Mouse (Mus musculus): ENCODE data around the gene 7420426K07Rik. TPM values are rescaled to one million over a fixed set of nuclear protein-coding genes. Genes with fewer than 3 reads are reported as not detected.

The 7420426K07Rik gene
- total and polyA plus RNA-seq, 2 experiments = not detected

DNA sequence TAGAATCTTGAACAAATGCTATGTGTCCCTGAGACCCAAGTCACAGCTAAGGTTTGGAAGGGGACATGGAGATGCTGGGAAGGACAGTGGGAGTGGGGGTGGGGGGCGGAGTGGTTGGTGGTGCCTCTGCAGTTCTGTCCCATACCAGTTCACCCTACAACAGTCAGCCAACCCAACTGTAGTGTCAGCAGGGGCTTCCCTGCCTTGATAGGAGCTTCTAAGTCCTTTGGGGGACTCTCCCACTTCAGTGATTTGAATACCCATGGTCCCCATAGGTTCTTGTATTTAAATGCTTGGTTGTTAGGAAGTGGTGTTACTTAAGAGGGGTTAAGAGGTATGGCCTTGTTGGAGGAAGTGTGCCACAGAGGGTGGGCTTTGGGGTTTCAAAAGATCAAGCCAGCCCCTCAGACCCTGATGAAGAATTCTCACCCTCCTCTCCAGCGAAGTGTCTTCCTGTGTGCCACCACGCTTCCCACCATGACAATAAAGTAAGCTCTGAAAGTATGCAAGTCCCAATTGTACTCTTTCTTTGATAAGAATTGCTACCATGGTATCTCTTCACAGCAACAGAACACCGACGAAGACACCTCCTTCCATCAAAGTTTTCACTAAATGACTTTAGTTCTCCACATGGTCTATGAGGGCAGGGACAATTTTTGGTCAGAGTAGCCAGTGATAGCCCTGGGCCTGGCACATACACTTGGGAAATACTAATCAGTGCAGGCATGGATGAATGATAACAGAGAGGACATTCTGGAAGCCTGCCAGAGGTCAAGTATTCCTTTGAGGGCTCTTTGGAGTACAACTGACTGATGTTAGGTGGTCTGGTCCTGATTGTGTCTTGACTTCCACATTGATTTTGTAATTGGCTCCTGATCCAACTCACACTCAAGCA lies 18.0 kb downstream of the 7420426K07Rik start:
- WGBS = 89% methylated on average over 5 of the region's 5 CpGs
- Histone ChIP-seq H3K27ac (replicated peaks; ENCODE audit: insufficient read depth, low read depth, low read length) (no peak overlapping the region), H3K4me1 (ENCODE audit: control insufficient read depth, insufficient read depth, low read length) (no peaks in the 10 kb centered on the region), H3K36me3 (ENCODE audit: control insufficient read depth, insufficient read depth, low read length) (no peaks in the 10 kb centered on the region), H3K4me3 (ENCODE audit: insufficient read depth, low read depth, low read length) (no peak overlapping the region), H3K27me3 (ENCODE audit: control insufficient read depth, insufficient read depth, low read length) (no peaks in the 10 kb centered on the region), H3K79me2 (ENCODE audit: control insufficient read depth, insufficient read depth, low read length) (no peaks in the 10 kb centered on the region), H3K9ac (ENCODE audit: low read depth, low read length) (no peak overlapping the region)
- TF ChIP-seq POLR2A (IDR thresholded peaks at IDR 0.05; ENCODE audit: extremely low read depth, insufficient read depth, low read length) (no peak), CTCF (IDR thresholded peaks at IDR 0.05; ENCODE audit: low read depth, low read length) (no peak)
- DNase-seq (ENCODE audit: extremely low read depth, low read depth, low spot score) = no peak

DNA sequence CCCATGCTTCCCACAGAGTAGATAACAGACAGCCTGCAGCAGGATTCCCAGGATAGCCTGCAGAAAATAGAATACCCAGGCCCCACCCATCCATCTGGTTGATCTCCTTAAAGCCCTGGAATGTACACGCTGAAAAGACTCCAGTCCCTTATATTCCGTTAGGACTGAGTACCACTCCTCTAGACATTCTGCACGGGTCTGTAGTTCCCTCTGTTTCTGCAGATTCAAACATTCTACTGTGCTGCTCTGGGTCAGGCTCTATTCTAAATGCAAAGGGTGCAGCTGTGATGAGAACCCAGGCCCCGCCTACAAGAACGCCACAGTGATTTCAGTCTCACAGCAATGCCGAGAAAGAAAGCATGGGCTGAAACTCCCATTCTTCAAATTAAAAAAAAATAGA lies 20.2 kb downstream of the 7420426K07Rik start:
- no peak for DNase-seq (ENCODE audit: extremely low read depth, low read depth, low spot score)
- H3K36me3 ChIP-seq (ENCODE audit: control insufficient read depth, insufficient read depth, low read length) = no peaks in the 10 kb centered on the region
- no peaks in the 10 kb centered on the region for H3K27me3 ChIP-seq (ENCODE audit: control insufficient read depth, insufficient read depth, low read length)
- 40% methylated on average over 6 of the region's 6 CpGs for WGBS
- no peak overlapping the region for H3K4me3 ChIP-seq (ENCODE audit: insufficient read depth, low read depth, low read length)
- TF ChIP-seq POLR2A (IDR thresholded peaks at IDR 0.05; ENCODE audit: extremely low read depth, insufficient read depth, low read length) (no peak), CTCF (IDR thresholded peaks at IDR 0.05; ENCODE audit: low read depth, low read length) (no peak)
- H3K9ac ChIP-seq (ENCODE audit: low read depth, low read length) = no peak overlapping the region
- H3K4me1 ChIP-seq (ENCODE audit: control insufficient read depth, insufficient read depth, low read length) = no peaks in the 10 kb centered on the region
- no peak overlapping the region for H3K27ac ChIP-seq (replicated peaks; ENCODE audit: insufficient read depth, low read depth, low read length)
- H3K79me2 ChIP-seq (ENCODE audit: control insufficient read depth, insufficient read depth, low read length) = no peaks in the 10 kb centered on the region

DNA sequence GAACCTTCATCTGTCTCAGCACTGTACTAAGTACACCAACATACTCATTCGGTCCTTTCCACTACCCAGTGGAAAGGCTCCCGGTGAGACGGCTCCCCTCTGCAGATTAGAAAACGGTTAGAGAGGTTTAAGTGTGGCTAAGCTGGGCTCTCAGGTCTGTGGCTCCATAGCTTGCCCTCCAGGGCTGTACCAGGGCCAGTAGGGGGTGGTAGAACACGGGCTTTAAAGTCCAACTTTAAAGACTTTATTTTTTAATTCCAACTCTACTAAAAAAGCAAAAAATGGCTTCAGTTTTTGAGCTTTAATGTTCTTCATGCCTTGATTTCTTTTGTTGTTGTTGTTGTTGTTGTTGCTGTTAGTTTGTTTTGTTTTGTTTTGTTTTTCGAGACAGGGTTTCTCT lies 21.3 kb downstream of the 7420426K07Rik start:
- Histone ChIP-seq H3K9ac (ENCODE audit: low read depth, low read length) (no peak overlapping the region), H3K4me1 (ENCODE audit: control insufficient read depth, insufficient read depth, low read length) (no peaks in the 10 kb centered on the region), H3K27me3 (ENCODE audit: control insufficient read depth, insufficient read depth, low read length) (no peaks in the 10 kb centered on the region), H3K27ac (replicated peaks; ENCODE audit: insufficient read depth, low read depth, low read length) (no peak overlapping the region), H3K79me2 (ENCODE audit: control insufficient read depth, insufficient read depth, low read length) (no peaks in the 10 kb centered on the region), H3K4me3 (ENCODE audit: insufficient read depth, low read depth, low read length) (no peak overlapping the region), H3K36me3 (ENCODE audit: control insufficient read depth, insufficient read depth, low read length) (no peaks in the 10 kb centered on the region)
- 63% methylated on average over 6 of the region's 6 CpGs for WGBS
- DNase-seq (ENCODE audit: extremely low read depth, low read depth, low spot score) = no peak
- TF ChIP-seq POLR2A (IDR thresholded peaks at IDR 0.05; ENCODE audit: extremely low read depth, insufficient read depth, low read length) (no peak), CTCF (IDR thresholded peaks at IDR 0.05; ENCODE audit: low read depth, low read length) (no peak)

DNA sequence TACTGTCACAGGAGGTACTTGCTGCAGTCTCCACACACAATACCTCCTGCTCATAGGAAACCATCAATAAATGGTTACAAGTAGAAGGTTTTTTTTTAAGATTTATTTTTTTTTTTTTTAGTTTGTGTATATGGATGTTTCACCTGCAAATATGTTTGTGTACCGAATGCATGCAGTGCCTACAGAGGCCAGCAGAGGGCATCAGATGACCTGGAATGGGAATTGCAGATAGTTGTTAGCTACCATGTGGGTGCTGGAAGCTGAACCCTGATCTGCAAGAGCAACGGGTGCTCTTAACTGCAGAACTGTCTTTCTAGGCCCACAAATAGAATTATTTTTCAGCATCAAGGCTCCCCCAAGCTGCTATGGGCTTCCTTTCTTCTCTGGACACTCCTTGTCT lies 26.6 kb downstream of the 7420426K07Rik start:
- Histone ChIP-seq H3K27ac (replicated peaks; ENCODE audit: insufficient read depth, low read depth, low read length) (no peak overlapping the region), H3K79me2 (ENCODE audit: control insufficient read depth, insufficient read depth, low read length) (no peaks in the 10 kb centered on the region), H3K4me3 (ENCODE audit: insufficient read depth, low read depth, low read length) (no peak overlapping the region), H3K27me3 (ENCODE audit: control insufficient read depth, insufficient read depth, low read length) (no peaks in the 10 kb centered on the region), H3K36me3 (ENCODE audit: control insufficient read depth, insufficient read depth, low read length) (no peaks in the 10 kb centered on the region), H3K4me1 (ENCODE audit: control insufficient read depth, insufficient read depth, low read length) (no peaks in the 10 kb centered on the region), H3K9ac (ENCODE audit: low read depth, low read length) (no peak overlapping the region)
- 93% methylated on average over 2 of the region's 2 CpGs for WGBS
- no peak for DNase-seq (ENCODE audit: extremely low read depth, low read depth, low spot score)
- TF ChIP-seq CTCF (IDR thresholded peaks at IDR 0.05; ENCODE audit: low read depth, low read length) = peak; percentile 25; the same call in 1 of the 2 replicates
- no peak for TF ChIP-seq POLR2A (IDR thresholded peaks at IDR 0.05; ENCODE audit: extremely low read depth, insufficient read depth, low read length)

DNA sequence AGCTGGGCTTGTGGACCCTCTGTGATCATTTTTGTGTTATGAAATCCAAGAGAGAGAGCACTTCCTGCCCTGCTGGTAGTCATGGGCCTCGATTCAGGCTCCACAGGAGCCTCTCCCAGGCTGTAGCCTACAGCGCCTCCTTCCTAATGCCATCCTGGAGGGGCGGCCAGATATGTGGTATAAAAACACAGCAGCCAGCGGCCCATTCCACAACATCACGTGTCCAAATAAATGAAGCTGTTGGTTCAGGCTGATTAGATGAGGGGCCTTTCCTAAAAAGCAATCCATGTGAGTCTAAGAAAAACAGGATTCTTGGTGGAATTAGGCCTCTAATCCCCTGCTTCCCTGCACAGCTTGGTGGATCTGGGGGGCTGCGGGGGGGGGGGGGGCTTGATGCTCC lies 30.0 kb downstream of the 7420426K07Rik start:
- Histone ChIP-seq H3K9ac (ENCODE audit: low read depth, low read length) (no peak overlapping the region), H3K4me1 (ENCODE audit: control insufficient read depth, insufficient read depth, low read length) (no peaks in the 10 kb centered on the region), H3K4me3 (ENCODE audit: insufficient read depth, low read depth, low read length) (no peak overlapping the region), H3K27me3 (ENCODE audit: control insufficient read depth, insufficient read depth, low read length) (no peaks in the 10 kb centered on the region), H3K79me2 (ENCODE audit: control insufficient read depth, insufficient read depth, low read length) (no peaks in the 10 kb centered on the region), H3K36me3 (ENCODE audit: control insufficient read depth, insufficient read depth, low read length) (no peaks in the 10 kb centered on the region), H3K27ac (replicated peaks; ENCODE audit: insufficient read depth, low read depth, low read length) (no peak overlapping the region)
- 54% methylated on average over 6 of the region's 6 CpGs for WGBS
- TF ChIP-seq POLR2A (IDR thresholded peaks at IDR 0.05; ENCODE audit: extremely low read depth, insufficient read depth, low read length) = no peak
- TF ChIP-seq CTCF (IDR thresholded peaks at IDR 0.05; ENCODE audit: low read depth, low read length) = no peak
- no peak for DNase-seq (ENCODE audit: extremely low read depth, low read depth, low spot score)

Measured in liver, adult 2 months (tissue).